Mouse (Mus musculus) forebrain, embryonic 14.5 days (tissue): ENCODE measurements at regions not wholly inside any gene's neighbourhood (a gene's known extent, or its start where the extent isn't known, plus 50 kb on each side); places are given as distances from the start of the nearest gene placed in this dataset.

Experiments
- ATAC-seq: fragments of 200-750 bp; cut with Nextera tagmentation; 2 replicates; pipeline ENCODE4 v1.8.0; 2017; ENCODE audit warnings: mild to moderate bottlenecking, moderate library complexity
- DNase-seq: peaks from one replicate; pipeline ENCODE4 v3.0.0-alpha.2; 2015; ENCODE audit warnings: low spot score
- H3K27ac ChIP-seq: fragments of 300-500 bp; sonication (generic); 2 replicates; pipeline ENCODE4 v1.5.1; 2014; ENCODE audit warnings: low read depth, mild to moderate bottlenecking, control low read depth, low read length, moderate library complexity
- H3K27me3 ChIP-seq: fragments of 300-500 bp; sonication (generic); replicated peaks from 2 replicates; pipeline ENCODE4 v1.6.1; 2014; ENCODE audit warnings: low read length, control low read depth, mixed read lengths; ENCODE audit not compliant: control insufficient read depth, insufficient read depth
- H3K36me3 ChIP-seq: fragments of 300-500 bp; sonication (generic); 2 replicates; pipeline ENCODE4 v1.6.1; 2014; ENCODE audit warnings: low read length, control low read depth; ENCODE audit not compliant: control insufficient read depth, insufficient read depth
- H3K4me1 ChIP-seq: fragments of 300-500 bp; sonication (generic); 2 replicates; pipeline ENCODE4 v1.6.1; 2014; ENCODE audit warnings: antibody characterized with exemption, low read length, control low read depth; ENCODE audit not compliant: control insufficient read depth, insufficient read depth
- H3K4me2 ChIP-seq: fragments of 300-500 bp; sonication (generic); 2 replicates; pipeline ENCODE4 v1.6.1; 2014; ENCODE audit warnings: mild to moderate bottlenecking, control low read depth, low read length
- H3K4me3 ChIP-seq: fragments of 300-500 bp; sonication (generic); 2 replicates; pipeline ENCODE4 v1.5.1; 2014; ENCODE audit warnings: low read depth, low read length, control low read depth
- H3K9ac ChIP-seq: fragments of 300-500 bp; sonication (generic); 2 replicates; pipeline ENCODE4 v1.6.1; 2014; ENCODE audit warnings: mild to moderate bottlenecking, low read length, control low read depth, moderate library complexity
- H3K9me3 ChIP-seq: fragments of 300-500 bp; sonication (generic); replicated peaks from 2 replicates; pipeline ENCODE4 v1.6.1; 2016; ENCODE audit warnings: low read length, control low read depth, mixed read lengths; ENCODE audit not compliant: control insufficient read depth
- WGBS: fragments of 180-500 bp; shearing (Covaris S2); extraction: QIAGEN DNeasy Blood & Tissue Kit; methylation state at CpG from one replicate; pipeline ENCODE4 v1.1.7; 2014; 5-methylcytosine and 5-hydroxymethylcytosine counted together

DNA sequence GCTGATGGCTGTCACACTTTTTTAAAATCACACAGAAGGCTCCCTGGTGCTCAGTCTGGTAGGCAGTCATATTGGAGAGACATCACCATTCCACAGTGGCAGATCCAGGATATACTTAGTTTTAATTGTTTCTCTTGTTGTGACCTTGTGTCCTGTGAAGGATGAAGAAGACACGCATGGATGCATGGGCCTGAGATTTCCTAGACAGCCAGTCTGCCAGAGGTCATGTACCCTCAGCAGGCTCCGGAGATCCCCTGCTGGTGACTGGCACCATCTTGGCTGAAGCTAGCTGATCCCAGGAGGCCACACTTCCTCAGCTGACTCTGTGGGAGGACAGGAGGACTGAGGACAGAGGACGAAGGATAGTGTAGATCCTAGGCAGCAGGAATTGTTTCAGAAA lies 506.7 kb upstream of the Sox11 start:
- WGBS, result 86% methylated on average over 3 of the region's 3 CpGs
- H3K4me2 ChIP-seq, result no peak overlapping the region
- no peak for DNase-seq

DNA sequence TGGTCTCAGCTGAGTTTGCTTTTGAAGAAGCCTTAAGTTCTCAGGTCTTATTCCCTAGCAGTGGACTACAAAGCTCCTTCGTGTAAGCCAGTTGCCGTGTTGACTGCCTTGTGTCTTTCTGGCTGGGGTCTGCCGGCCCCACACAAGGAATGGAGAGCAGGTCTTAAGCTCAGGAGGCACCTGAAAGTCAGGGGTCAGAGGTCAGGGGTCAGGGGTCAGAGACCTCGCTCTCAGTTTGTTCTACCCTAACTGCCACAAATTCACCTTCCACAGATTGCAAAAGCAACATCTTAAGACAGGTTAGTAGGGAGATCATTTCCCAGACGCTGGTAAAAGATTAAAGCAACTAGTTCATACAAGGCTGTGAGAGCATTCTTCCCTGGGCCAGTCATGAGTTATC lies 505.8 kb upstream of the Sox11 start:
- Histone ChIP-seq H3K9ac (no peak overlapping the region), H3K36me3 (no peaks in the 10 kb centered on the region), H3K4me2 (no peak overlapping the region), H3K27me3 (no peaks in the 10 kb centered on the region), H3K4me1 (no peaks in the 10 kb centered on the region), H3K27ac (no peak overlapping the region), H3K9me3 (no peaks in the 10 kb centered on the region), H3K4me3 (no peak overlapping the region)
- DNase-seq, result no peak
- WGBS, result 76% methylated on average over 5 of the region's 5 CpGs
- ATAC-seq, result no peak

More for the DNA sequence above, 506.7 kb upstream of the Sox11 start:
- Histone ChIP-seq H3K4me3 (no peak overlapping the region), H3K36me3 (no peaks in the 10 kb centered on the region), H3K9me3 (no peaks in the 10 kb centered on the region), H3K27me3 (no peaks in the 10 kb centered on the region), H3K4me1 (no peaks in the 10 kb centered on the region), H3K9ac (no peak overlapping the region), H3K27ac (no peak overlapping the region)
- no peak for ATAC-seq

DNA sequence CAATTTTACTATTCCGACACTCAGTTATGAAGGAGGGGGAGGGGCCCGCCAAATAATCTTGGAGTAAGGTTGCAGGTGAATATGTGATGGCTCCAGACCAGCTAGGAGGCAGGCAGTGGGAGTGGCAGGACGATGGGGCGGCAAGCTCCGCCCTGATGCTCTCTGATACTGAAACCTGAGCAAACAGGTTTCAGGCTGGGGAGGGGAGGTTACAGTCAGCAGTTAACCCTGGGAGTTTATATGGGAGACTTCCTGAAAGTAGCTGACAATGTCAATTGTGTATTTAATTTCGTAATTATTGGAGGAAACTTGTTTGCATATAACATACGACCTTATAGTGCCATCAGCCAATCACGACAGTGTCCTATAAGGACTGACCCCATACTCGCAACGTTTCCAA lies 505.0 kb upstream of the Sox11 start:
- Histone ChIP-seq H3K4me1 (no peaks in the 10 kb centered on the region), H3K9ac (no peak overlapping the region), H3K9me3 (no peaks in the 10 kb centered on the region), H3K4me3 (no peak overlapping the region), H3K27me3 (no peaks in the 10 kb centered on the region), H3K4me2 (no peak overlapping the region), H3K36me3 (no peaks in the 10 kb centered on the region), H3K27ac (no peak overlapping the region)
- no peak for ATAC-seq
- WGBS, result 73% methylated on average over 10 of the region's 10 CpGs
- no peak for DNase-seq

DNA sequence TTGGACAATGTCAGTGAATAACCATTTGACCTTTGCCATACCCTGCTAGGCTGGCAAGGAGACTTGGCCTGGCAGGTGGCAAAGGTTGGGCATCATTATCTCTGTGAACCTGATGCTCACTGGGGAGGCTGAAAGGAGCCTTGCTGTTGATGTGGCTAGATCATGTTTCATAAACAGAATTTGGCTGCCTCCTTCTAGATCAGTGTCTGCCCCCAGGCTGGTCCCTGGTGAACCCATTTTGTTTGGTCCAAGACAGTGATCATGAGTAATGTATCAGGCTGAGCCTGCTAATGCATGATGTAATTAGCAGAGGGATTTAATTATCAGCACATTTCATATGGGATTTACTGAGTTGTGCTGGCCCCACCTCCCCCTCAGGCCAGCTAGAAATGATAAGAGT lies 502.6 kb upstream of the Sox11 start:
- Histone ChIP-seq H3K36me3 (no peaks in the 10 kb centered on the region), H3K4me3 (no peak overlapping the region), H3K4me1 (no peaks in the 10 kb centered on the region), H3K9ac (no peak overlapping the region), H3K4me2 (no peak overlapping the region), H3K9me3 (no peaks in the 10 kb centered on the region), H3K27ac (no peak overlapping the region), H3K27me3 (no peaks in the 10 kb centered on the region)
- no peak for DNase-seq
- no peak for ATAC-seq

DNA sequence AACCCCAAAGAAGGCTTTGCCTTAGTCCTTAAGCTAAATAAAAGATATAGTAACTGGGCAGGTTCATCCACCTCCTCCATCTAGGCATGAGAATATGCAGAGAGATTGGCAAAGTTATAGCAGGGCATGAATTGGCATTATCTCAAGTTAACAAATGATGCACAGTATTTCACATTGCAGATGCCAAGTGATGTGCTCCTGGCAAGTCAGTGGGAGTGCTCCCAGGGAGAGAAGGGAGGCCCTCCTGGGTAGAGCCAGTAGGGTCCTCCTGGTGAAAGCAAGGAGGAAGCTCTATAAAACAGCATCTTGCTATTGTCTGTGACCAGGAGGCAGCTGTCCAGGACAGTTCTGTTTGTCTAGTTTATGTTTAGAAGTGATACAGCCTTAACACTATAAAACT lies 496.6 kb upstream of the Sox11 start:
- DNase-seq (peak; percentile 14), ATAC-seq (peak; percentile 50; the same call in 1 of the 2 replicates)
- H3K4me1 ChIP-seq, result no peaks in the 10 kb centered on the region
- H3K9me3 ChIP-seq, result no peaks in the 10 kb centered on the region
- peak overlapping the region; percentile 68 for H3K27ac ChIP-seq
- no peaks in the 10 kb centered on the region for H3K27me3 ChIP-seq
- no peak overlapping the region for H3K9ac ChIP-seq
- no peak overlapping the region for H3K4me2 ChIP-seq
- H3K4me3 ChIP-seq, result no peak overlapping the region
- no peaks in the 10 kb centered on the region for H3K36me3 ChIP-seq

DNA sequence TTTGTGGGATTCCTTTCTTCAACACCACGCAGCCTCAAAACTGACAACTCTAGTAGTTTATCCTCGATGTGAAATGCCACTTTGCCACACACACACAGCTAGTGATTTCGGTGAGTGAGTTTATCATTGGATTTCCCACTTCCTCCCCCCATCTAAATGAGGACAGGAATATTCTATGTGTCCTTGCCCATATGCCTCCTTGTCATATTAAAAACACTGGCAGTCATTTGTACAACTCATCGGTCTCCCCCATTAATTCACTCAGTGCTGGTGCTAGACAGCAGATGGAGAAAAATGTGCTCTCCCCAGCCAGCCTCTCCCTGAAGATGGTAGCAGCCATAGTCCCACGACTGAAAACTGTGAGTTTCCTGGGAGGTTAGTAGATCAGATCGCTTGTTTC lies 496.0 kb upstream of the Sox11 start:
- Histone ChIP-seq H3K27me3 (no peaks in the 10 kb centered on the region), H3K9ac (no peak overlapping the region), H3K4me2 (no peak overlapping the region), H3K4me3 (no peak overlapping the region), H3K27ac (peak overlapping the region; percentile 68), H3K4me1 (no peaks in the 10 kb centered on the region), H3K9me3 (no peaks in the 10 kb centered on the region), H3K36me3 (no peaks in the 10 kb centered on the region)
- 70% methylated on average over 6 of the region's 6 CpGs for WGBS
- DNase-seq, result peak; percentile 80
- ATAC-seq, result peak; percentile 87

DNA sequence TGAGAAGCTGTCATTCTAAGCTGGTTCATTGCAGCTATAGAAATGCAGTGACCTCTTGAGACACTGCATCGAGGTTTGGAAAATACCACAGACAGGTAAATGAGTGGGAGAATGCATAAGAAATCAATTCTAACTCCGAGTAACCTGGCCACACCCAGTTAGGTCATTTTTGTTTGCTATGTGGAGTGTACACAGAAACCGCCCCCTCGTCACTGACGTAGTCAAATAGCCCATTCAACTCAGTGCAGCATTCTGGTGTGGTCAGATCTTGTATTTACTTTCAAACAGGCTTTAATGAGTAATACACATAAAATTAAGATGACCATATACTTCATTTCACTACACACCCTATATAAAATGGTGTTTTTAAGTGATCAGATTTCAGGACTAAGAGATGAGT lies 483.8 kb upstream of the Sox11 start:
- 78% methylated on average over 5 of the region's 5 CpGs for WGBS
- Histone ChIP-seq H3K27ac (no peak overlapping the region), H3K9me3 (no peaks in the 10 kb centered on the region), H3K36me3 (no peaks in the 10 kb centered on the region), H3K27me3 (no peaks in the 10 kb centered on the region), H3K4me3 (no peak overlapping the region), H3K4me1 (no peaks in the 10 kb centered on the region), H3K4me2 (no peak overlapping the region), H3K9ac (no peak overlapping the region)
- DNase-seq, result no peak
- ATAC-seq, result no peak

DNA sequence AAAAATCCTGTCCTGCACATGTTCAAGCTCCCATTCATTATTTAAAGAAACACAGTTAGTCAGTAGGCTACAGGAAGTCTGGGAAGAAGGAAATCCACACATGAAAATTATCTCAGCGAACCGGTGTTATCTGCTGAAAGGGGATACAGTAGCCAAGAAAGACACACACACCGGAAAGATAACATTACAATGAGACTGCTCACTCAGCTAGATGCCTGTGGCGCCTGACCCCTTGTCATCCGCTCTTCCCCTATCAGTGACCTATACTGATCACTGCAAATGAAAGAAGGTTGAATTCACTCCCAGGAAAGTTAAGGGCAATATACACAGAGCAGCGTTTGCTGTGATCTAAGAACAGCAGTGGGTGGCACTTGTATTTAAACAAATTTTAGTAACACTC lies 481.0 kb upstream of the Sox11 start:
- Histone ChIP-seq H3K27ac (no peak overlapping the region), H3K4me1 (no peaks in the 10 kb centered on the region), H3K27me3 (no peaks in the 10 kb centered on the region), H3K36me3 (no peaks in the 10 kb centered on the region), H3K9ac (no peak overlapping the region), H3K4me2 (no peak overlapping the region), H3K9me3 (no peaks in the 10 kb centered on the region), H3K4me3 (no peak overlapping the region)
- DNase-seq, result no peak
- no peak for ATAC-seq
- WGBS, result 91% methylated on average over 6 of the region's 6 CpGs

DNA sequence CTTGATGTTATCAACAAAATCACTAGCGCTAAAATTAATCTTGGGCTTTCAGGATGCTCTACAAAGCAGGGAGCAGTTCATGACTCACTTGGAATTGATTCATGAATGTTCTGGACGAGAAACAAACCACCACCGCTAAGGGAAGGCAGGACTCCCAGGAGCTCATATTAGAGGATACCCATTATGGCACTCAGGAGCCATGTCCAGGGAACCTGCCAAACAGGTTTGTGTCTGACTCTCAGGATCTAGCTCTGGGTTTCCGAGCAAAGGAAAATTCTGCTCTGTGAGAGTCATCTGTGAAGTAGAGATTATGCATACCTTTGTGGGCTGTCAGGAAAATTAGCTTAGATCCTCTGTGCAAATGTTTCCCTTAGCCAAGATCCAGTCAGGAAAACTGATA lies 454.3 kb upstream of the Sox11 start:
- H3K9ac ChIP-seq, result no peak overlapping the region
- no peaks in the 10 kb centered on the region for H3K9me3 ChIP-seq
- H3K4me1 ChIP-seq, result no peaks in the 10 kb centered on the region
- no peak overlapping the region for H3K4me3 ChIP-seq
- no peak overlapping the region for H3K4me2 ChIP-seq
- no peaks in the 10 kb centered on the region for H3K36me3 ChIP-seq
- H3K27me3 ChIP-seq, result no peaks in the 10 kb centered on the region
- DNase-seq (no peak), ATAC-seq (no peak)
- H3K27ac ChIP-seq, result no peak overlapping the region
- WGBS, result 90% methylated on average over 4 of the region's 4 CpGs
